Mouse (Mus musculus) frontal cortex, adult 2 months (tissue): ENCODE data around the gene Syt2. TPM values are rescaled to one million over a fixed set of nuclear protein-coding genes. Genes with fewer than 3 reads are reported as not detected.

Experiments
- DNase-seq, 2 experiments: peaks; one replicate each; pipeline ENCODE4 v3.0.0; 2022; ENCODE audit warnings: low spot score in 1 of 2; ENCODE audit errors: extremely low spot score in 1 of 2
- polyA plus RNA-seq: library from polyadenylated mRNA; depleted of rRNA; stranded (reverse); fragments of >200 nt; gene quantifications from 2 replicates; pipeline ENCODE4 v1.2.3, GENCODE M21; 2012

Gene Syt2
- polyA plus RNA-seq, 1 experiment: 5.5 TPM

DNA sequence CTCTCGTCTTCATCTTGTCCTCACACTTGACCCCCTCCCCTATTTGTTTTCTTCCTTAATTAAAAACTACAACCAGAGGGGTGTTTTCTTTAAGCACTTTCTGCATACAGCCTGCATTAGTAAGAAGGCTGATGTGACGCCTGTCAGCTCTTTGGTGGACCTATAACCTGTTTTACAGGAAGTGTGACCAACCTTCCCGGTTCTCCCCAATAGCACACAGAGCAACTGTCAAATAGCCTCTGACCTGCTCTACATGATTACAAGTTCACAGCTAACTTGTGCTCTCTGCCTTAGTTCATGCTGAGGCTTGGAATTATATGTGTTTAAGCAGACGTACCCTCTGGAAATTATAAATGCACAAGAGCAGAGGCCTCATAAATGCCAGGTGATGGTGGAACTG, 120.0 kb downstream of the Syt2 start:
- DNase-seq: no peak

DNA sequence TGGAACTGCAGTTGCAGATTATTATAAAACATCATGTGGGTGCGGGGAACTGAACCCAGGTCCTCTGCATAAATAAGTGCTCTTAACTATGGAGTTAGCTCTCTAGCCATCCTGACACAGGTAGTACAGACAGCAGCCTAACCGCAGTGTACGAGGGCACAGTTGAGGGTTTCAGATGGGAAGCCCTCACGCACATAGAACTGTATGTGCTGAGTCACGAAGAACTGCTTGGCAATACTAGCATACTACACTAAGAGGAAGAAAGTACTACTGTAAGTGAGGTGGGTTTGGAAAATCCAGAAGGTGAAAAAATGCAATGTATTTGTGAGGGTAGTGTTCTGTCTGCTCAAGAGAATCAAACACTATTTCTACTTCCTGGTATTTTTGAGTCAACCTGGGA, 123.8 kb downstream of the Syt2 start:
- DNase-seq: no peak

DNA sequence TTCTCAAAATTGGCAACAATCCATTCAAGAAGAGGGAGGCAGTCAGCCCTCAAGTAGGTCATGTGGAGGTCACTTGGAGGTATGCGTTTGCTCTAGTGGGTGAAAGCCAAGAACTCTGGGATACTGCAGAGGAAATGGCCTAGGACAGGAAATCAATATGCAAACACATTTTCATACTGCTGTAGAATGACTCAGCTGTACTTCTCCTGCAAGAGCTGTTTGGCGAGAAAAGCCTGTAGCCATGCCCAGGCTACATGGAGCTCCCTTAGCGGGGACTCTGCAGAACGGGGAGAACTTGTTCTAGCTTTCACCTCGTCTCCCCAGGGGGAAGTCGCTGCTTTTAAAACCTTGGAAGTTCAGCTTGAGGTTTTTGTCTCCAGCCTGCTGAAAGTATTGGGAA, 124.9 kb downstream of the Syt2 start:
- peak in 1 of 2 experiments; percentile 45 for DNase-seq

DNA sequence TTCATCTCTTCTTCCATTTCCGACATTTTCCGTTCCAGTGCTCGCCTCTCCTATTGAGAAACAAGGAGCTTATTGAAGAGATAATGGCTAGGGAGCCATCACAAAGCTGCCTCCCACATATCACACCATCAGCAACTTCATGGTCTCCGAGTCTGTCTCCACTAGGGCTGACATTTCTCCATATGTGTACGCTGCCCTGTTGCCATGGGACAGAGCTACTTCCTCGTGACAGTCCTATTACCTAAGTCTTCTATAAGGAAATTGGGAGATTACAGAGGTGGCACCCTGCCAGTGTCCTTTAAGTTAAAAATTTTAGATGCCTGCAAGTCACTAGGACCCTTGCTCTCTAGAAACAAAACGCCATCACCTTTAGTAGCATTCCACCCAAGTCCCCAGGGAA, 125.5 kb downstream of the Syt2 start:
- DNase-seq: no peak

DNA sequence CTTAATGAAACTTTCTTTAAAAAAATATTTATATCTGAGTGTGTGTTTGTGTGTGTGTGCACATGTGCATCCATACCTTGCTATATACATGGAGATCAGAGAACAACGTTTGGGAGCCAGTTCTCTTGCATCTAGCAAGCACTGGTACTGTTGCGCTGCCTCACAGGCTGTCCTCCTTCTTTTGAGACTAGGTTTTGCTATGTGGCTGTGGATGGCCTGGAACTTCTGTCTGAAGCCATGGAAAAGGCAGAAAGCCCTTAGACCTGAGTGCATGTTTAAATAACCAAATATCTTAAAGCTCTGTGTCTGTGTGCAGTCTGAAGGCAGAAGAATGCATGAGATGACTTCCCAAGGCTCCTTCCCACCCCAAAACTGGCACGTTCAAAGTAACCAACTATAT, 126.3 kb downstream of the Syt2 start:
- DNase-seq: no peak

DNA sequence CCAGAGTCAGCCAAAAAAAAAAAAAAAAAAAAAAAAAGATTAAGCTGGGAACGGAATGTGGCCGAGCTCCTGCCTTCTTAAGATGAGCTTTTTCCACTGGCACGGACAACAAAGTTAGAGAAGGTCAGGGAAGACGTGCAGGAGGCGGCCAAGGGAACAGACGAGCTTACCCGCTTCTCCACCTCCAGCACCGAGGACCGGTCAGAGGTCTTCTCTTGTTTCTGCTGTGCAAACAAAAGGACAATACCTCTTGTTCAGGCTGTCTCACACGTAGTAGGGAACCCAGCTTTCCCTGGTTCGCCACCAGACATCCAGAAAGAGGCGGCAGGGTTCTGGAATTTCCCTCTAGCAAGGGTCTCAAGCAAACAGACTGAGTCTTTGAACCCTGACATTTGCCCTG, 126.8 kb downstream of the Syt2 start:
- no peak for DNase-seq

DNA sequence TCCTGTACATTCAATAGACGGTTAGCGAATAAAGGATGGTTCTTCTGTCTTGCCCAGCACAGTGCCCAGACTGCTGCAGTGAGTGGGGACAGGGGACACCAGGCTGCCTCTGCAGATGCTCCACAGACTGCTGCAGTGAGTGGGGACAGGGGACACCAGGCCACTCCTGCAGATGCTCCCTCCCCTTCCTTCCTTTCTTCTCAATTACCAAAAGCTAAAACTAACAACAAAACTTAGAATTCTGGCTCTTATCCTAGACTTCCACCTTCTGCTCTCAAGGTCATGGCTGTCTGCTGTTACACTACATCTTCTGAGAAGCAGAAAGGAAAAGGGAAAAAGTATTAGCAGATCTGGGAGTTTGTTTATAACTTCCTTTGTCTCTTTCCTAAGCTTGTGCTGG, 127.8 kb downstream of the Syt2 start:
- DNase-seq: no peak

DNA sequence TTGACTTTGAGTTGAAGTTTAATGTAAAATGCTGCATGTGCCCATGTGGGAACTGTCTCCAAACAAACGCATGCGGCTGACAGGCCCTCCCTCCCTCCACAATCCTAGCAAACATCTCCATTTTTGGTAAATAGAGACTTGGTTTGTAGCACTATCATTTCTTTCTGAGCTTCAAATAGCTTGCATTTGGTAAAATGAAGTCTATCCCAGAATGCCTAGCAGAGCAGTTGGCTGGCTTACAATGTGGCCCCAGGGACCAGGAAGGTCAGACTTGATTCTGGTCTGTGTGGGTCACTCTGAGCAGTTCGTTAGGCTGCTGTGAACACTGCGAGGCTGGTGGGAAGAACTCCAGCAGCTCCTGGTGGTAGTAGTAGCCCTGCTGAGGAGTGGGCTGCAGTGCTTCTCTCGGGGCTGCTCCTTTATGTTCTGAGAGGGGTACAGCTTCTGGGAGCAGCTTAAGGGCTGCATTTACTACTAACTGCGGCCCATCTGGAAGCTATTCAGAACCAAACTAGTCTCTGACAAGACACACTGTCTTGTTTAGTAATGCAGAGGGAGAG, 128.3 kb downstream of the Syt2 start:
- no peak for DNase-seq

DNA sequence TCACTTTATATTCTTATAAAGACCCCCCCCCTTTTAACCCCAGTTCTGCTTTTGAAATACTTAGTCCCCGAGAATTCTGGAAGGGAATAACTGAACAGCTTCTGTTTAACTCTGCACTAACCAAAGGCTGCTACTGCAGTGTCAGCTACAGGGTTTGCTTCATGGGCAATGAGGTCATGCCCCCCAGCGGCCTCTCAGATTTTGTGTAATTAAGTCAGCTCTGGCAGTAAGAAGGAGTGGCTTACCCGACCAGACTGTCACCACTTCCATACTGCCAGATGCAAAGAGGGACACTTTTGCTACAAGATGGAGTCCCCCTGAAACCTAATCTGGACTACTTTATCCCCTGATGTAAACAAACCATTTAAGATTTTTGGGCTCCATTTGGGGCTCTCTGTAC, 129.2 kb downstream of the Syt2 start:
- DNase-seq: no peak

DNA sequence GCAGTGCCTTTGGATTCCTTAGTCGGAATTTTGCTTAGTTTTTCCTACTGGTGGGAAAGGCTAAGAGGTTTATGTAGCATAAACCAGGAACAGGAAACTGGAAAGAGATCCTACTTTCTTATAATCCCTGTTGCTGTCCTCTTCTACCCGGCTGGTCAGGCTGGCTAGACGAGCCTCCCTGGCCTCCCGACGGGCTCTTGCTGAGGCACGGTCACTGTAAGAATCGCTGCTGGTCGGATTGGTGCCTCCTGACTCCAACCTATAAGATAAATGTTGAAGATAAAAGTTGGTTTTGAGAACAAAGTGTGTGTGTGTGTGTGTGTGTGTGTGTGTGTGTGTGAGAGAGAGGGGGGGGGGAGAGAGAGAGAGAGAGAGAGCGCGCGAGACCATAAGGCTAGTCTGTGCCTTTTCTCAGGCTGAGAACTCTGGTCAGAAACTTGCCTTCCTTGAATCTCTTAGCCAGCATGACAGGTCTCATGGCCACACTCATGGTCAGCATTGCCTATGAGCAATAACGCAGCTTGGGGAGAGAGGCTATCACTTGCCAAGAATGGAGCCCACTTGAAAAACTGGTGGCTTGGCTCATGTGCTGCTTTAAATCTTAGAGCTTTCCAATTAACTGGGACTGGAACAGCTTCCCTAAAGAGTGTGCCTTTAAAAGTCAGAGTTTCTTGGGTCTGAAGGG, 130.9 kb downstream of the Syt2 start:
- no peak for DNase-seq

DNA sequence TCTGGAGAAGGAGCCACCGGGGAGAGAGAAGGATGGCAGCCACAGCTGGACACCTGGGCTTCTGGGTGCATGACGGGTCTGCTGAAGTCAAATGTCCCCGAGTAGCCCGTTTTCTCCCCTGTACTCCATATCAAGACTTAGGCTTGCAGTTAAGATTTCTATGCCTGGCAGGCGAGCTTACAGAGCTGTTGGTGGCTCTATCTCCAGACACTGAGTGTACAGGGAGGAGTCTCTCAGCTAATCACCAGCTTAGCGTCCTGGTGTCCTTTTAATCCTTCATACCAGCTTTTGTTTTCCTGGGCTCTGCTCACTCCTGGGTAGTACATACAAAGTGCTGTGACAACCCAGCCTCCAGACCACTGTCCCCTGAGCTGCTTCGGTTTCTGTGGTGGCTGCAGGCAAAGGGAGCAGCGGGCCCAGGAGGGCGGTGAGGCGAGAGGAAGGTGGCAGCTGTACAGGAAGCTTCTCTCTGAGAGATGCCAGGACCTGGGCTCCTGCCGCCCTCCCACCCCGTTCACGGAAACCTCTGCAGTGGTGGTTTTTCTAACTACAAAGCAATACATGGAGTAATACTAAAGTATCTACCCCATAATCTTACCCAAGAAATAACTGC, 131.6 kb downstream of the Syt2 start:
- DNase-seq: no peak

DNA sequence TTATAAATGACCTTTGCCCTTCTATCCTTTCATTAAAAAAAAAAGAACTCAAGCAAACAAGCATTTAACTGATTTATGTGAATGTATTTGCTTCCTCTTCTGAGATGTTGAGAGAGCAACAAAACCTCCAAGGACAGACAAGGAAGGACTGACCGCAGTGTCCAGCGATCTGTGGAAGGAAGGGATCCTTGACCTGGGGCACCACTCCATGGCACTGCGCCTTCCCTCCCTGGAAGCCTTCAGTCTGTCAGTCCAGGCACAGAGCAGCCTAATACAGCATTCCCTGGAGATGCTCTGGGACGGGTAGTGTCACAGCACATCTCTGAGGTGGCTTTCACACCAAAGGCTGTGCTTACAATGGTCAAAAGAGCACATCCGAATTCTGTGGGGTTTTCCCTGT, 136.3 kb downstream of the Syt2 start:
- no peak for DNase-seq

DNA sequence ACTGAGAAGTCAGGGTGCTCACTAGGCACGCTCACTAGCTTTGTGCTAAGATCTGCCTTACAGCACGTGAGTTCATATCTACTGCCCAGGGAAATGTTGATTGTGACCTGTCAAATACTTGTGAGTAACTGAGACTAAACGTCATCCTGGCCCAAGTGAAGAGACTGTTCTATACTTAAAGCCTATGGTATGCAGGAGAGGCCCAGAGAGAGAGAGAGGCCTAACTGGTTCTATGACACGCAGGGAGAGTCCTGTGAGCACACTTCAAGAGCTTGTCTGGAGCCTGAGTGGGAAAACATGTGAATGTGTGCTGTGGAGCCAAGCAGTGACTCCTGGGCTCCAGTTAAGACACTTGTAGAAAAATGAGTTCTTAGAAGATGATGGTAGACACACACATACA, 137.5 kb downstream of the Syt2 start:
- DNase-seq: no peak

DNA sequence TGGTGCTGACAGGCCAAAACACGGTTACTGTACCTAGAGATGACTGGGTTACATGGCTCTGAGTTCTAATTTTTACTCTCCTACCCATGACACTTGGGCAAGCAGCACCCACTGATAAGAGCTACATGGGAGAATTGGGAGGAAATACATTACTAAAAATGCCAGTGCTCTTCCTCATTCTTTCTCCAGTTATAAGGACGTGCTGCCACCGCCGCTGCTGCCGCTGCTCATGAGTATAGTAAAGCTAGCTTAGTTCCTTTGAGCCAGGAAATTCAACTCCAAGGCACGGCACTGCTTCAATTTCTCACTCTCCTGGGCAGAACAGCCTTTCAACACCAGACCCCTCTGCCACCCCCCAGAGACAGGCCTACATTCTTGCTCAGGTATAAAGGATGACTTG, 138.0 kb downstream of the Syt2 start:
- no peak for DNase-seq

DNA sequence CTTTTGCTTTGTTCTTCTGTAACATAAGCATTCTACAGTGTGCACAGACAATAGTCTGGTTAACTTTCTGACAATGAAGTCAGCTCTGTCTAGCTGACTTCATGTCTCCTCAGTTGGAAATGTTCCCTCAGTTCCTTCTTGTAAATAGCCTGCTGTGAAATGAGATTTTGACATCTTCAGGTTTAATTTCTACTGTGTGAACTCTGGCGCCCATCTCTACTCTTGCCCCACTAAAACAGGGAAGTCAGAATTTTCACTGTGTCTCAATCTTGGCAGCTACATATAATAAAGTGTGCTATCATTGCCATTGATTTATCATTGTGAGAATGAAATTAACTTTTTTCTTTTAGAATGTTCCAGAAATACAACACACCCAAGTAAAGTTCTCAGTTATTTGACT, 138.4 kb downstream of the Syt2 start:
- no peak for DNase-seq

DNA sequence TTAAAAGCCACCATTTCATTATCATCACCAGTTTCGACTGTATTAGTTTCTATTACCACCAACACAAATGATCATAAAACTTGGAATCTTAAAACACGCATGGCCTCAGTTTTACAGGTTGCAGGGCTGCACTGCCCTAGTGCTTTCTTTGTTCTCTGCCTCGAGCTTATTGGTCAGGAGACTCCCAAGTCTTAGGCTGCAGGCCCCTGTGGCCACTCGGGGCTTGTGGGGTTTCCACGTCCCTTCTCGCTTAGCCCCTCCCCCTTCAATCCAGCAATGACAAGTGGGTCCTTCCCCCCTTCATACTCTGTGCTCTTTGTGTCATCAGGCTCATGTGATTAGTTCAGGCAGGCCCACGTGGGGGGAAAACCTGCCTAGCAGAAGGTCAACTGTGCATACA, 141.6 kb downstream of the Syt2 start:
- DNase-seq: no peak

DNA sequence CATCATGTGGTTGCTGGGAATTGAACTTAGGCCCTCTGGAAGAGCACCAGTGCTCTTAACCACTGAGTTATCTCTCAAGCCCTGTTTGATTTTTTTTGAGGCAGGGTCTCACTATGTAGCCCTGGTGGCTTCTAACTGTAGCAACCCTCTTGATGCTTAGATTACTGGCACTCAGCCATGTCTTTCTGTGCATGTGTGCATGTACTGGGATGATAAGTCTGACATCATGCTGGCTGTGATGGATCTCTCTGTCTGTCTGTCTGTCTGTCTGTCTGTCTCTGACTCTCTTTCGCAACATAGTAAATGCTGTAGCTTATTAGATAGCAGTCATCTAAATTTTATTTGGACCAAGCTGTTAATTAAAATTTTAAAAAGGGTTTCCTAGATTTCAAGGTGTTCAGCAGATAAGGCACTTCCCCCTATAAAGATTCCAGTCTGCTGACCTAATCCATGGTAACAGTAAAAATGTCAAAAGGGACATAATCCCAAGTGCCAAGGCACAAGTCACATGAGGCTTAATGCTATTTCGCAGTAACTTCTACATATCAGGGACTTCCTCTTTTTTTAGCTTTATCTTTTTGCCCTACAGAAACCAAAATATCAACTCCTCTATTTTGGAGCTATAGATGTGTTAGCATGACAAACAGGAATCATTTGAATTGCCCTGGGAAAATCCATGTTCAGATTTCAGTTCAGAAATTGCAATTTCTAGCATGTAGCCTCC, 144.4 kb downstream of the Syt2 start:
- DNase-seq: no peak

DNA sequence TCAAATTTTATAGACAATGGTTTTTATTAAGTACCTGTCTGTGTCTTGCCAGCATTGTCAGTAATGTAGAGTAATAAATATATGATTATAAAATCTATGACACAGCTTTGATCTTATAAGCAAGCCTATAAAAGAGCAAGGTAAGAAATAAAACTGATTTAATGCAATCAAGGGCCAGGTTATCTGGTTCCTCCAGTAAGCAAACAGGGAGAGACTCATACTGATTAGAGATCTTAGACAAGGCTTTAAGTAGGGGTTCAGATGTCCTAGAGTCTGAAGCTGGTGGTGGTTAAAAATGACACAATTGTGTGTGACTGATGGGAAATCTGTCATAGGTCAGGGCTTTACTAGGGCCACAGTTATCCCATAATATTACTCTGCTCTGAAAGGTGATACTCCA, 145.0 kb downstream of the Syt2 start:
- DNase-seq: no peak

DNA sequence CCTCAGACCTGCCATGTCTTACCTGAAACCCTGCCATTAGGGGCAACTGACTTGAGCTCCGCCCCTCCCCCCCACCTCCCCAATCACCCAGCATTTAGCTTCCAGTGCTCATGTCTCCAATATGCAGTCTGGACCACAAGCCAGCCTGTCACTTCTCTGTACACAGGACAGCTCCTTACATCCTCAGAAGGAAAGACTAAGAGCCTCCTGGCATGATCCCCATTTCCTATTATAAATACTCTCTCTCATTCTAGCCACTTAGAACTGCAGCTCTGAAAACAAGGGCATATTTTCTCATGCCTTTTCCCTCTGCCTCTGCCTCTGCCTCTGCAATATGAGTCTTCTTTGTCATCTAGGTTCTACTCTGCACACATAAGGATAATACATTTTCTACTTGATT, 149.6 kb downstream of the Syt2 start:
- DNase-seq: peak in 1 of 2 experiments; percentile 20

DNA sequence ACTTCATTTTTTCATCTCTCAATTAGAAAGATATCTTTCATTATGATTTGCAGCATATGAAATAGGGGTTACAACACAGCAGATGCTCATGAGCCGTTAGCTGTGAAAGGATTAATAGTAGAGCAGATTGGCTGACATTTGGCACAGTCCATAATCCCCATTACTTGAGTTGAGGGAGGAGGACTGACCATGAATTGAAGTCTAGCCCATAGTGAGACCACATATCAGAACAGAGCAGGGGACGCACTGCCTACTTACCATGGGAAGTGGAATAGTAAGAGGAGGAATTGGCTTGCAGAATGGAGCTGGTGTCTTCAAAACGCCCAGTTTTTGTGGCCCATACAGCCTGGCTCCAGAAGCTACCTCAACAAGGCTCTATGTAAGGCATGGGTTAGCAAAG, 150.1 kb downstream of the Syt2 start:
- no peak for DNase-seq

DNA sequence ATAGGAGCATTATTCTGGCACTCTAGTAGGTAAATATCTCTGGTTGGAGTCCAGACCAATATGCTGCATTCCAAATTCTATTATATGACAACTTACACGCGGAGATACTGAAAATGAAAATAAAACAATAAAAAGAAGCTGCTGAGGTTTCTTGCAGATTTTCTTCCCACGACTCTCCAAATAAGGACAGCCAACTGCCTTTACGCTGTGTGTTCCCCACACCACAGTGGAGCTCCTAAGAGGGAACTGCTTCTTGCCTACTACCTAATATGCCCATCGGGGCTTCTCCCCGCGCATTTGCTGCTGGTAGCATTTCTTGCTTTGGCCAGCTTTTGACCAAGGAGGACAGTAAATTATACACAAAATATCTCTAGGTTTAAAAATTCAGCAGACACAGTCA, 155.3 kb downstream of the Syt2 start:
- DNase-seq: peak in 1 of 2 experiments; percentile 25
